Mouse (Mus musculus): ENCODE measurements around the gene Pou6f1. TPM values are rescaled to one million over a fixed set of nuclear protein-coding genes. Genes with fewer than 3 reads are reported as not detected.
A peak's percentile ranks its signal among the peaks of the same experiment; 100 is the strongest.
"Not testable (repeated sequence)": the region's sequence is repeated elsewhere in the genome, so short reads cannot be mapped to it uniquely, and the experiment has no call there.

Pou6f1 gene
- total and polyA plus RNA-seq, 2 experiments from 2014 or later, result 24.9 to 84.1 TPM

- 94% methylated on average over 4 of the region's 4 CpGs for WGBS
These were observed 58.4 kb downstream of the Pou6f1 start for GRCm38 (mm10) chr15:100541426-100541825.

GRCm38 (mm10) chr15:100541001-100541400, 58.8 kb downstream of the Pou6f1 start:
- not testable (repeated sequence) for H3K9ac ChIP-seq (replicated peaks; ENCODE audit: low read length); H3K27ac ChIP-seq; H3K9me3 ChIP-seq (ENCODE audit: low read length); H3K4me3 ChIP-seq (ENCODE audit: low read length); H3K27me3 ChIP-seq (ENCODE audit: insufficient read depth, low read length); ATAC-seq; H3K36me3 ChIP-seq (ENCODE audit: insufficient read depth, low read length); DNase-seq (ENCODE audit: low spot score); H3K4me2 ChIP-seq (ENCODE audit: low read depth, low read length); H3K4me1 ChIP-seq (ENCODE audit: insufficient read depth, low read length)
- 80% methylated on average over 1 of the region's 1 CpGs for WGBS

More at GRCm38 (mm10) chr15:100541426-100541825, 58.4 kb downstream of the Pou6f1 start:
- ATAC-seq (no peak), DNase-seq (ENCODE audit: low spot score) (no peak)
- TF ChIP-seq CTCF (IDR thresholded peaks at IDR 0.05; ENCODE audit: low read depth), result no peak
- Histone ChIP-seq H3K36me3 (ENCODE audit: insufficient read depth, low read length) (no peaks in the 10 kb centered on the region), H3K27me3 (ENCODE audit: insufficient read depth, low read length) (no peaks in the 10 kb centered on the region), H3K9ac (replicated peaks; ENCODE audit: low read length) (no peak overlapping the region), H3K9me3 (ENCODE audit: low read length) (no peaks in the 10 kb centered on the region), H3K4me2 (ENCODE audit: low read depth, low read length) (no peak overlapping the region), H3K4me3 (ENCODE audit: low read length) (no peak overlapping the region), H3K27ac (no peak overlapping the region), H3K4me1 (ENCODE audit: insufficient read depth, low read length) (no peaks in the 10 kb centered on the region)

GRCm38 (mm10) chr15:100539411-100539810, 60.4 kb downstream of the Pou6f1 start:
- Histone ChIP-seq H3K9ac (replicated peaks; ENCODE audit: low read length) (no peak overlapping the region), H3K27ac (no peak overlapping the region), H3K4me2 (ENCODE audit: low read depth, low read length) (no peak overlapping the region), H3K27me3 (ENCODE audit: insufficient read depth, low read length) (no peaks in the 10 kb centered on the region), H3K9me3 (ENCODE audit: low read length) (no peaks in the 10 kb centered on the region), H3K36me3 (ENCODE audit: insufficient read depth, low read length) (peaks cover 8% of the 10 kb centered on the region; the same call in 1 of the 2 replicates), H3K4me1 (ENCODE audit: insufficient read depth, low read length) (no peaks in the 10 kb centered on the region), H3K4me3 (ENCODE audit: low read length) (no peak overlapping the region)
- no peak for TF ChIP-seq CTCF (IDR thresholded peaks at IDR 0.05; ENCODE audit: low read depth)
- 93% methylated on average over 9 of the region's 9 CpGs for WGBS
- no peak for ATAC-seq
- DNase-seq (ENCODE audit: low spot score), result no peak

- TF ChIP-seq CTCF (IDR thresholded peaks at IDR 0.05; ENCODE audit: low read depth), result peak; percentile 54
- WGBS, result 86% methylated on average over 6 of the region's 6 CpGs
- Histone ChIP-seq H3K9me3 (ENCODE audit: low read length) (no peaks in the 10 kb centered on the region), H3K4me1 (ENCODE audit: insufficient read depth, low read length) (no peaks in the 10 kb centered on the region), H3K27ac (no peak overlapping the region), H3K4me2 (ENCODE audit: low read depth, low read length) (no peak overlapping the region), H3K9ac (replicated peaks; ENCODE audit: low read length) (no peak overlapping the region), H3K36me3 (ENCODE audit: insufficient read depth, low read length) (peaks cover 8% of the 10 kb centered on the region; the same call in 1 of the 2 replicates), H3K27me3 (ENCODE audit: insufficient read depth, low read length) (no peaks in the 10 kb centered on the region), H3K4me3 (ENCODE audit: low read length) (no peak overlapping the region)
- DNase-seq (ENCODE audit: low spot score) (peak; percentile 68), ATAC-seq (no peak)
These were observed 61.9 kb downstream of the Pou6f1 start for GRCm38 (mm10) chr15:100537913-100538312.

GRCm38 (mm10) chr15:100527900-100528299, 71.9 kb downstream of the Pou6f1 start:
- H3K9me3 ChIP-seq (ENCODE audit: low read length), result no peaks in the 10 kb centered on the region
- no peak overlapping the region for H3K4me2 ChIP-seq (ENCODE audit: low read depth, low read length)
- no peaks in the 10 kb centered on the region for H3K36me3 ChIP-seq (ENCODE audit: insufficient read depth, low read length)
- no peak overlapping the region for H3K9ac ChIP-seq (replicated peaks; ENCODE audit: low read length)
- WGBS, result 80% methylated on average over 5 of the region's 5 CpGs
- no peak for TF ChIP-seq CTCF (IDR thresholded peaks at IDR 0.05; ENCODE audit: low read depth)
- no peaks in the 10 kb centered on the region for H3K4me1 ChIP-seq (ENCODE audit: insufficient read depth, low read length)
- no peak for DNase-seq (ENCODE audit: low spot score)
- no peak overlapping the region for H3K4me3 ChIP-seq (ENCODE audit: low read length)
- no peak for ATAC-seq
- no peak overlapping the region for H3K27ac ChIP-seq
- no peaks in the 10 kb centered on the region for H3K27me3 ChIP-seq (ENCODE audit: insufficient read depth, low read length)

GRCm38 (mm10) chr15:100525405-100525804, 74.4 kb downstream of the Pou6f1 start:
- no peaks in the 10 kb centered on the region for H3K27me3 ChIP-seq (ENCODE audit: insufficient read depth, low read length)
- H3K9me3 ChIP-seq (ENCODE audit: low read length), result no peaks in the 10 kb centered on the region
- no peak overlapping the region for H3K27ac ChIP-seq
- no peak overlapping the region for H3K9ac ChIP-seq (replicated peaks; ENCODE audit: low read length)
- no peak overlapping the region for H3K4me3 ChIP-seq (ENCODE audit: low read length)
- H3K36me3 ChIP-seq (ENCODE audit: insufficient read depth, low read length), result peaks cover 8% of the 10 kb centered on the region; the same call in 1 of the 2 replicates
- TF ChIP-seq CTCF (IDR thresholded peaks at IDR 0.05; ENCODE audit: low read depth), result no peak
- H3K4me1 ChIP-seq (ENCODE audit: insufficient read depth, low read length), result no peaks in the 10 kb centered on the region
- WGBS, result 98% methylated on average over 14 of the region's 14 CpGs
- ATAC-seq (no peak), DNase-seq (ENCODE audit: low spot score) (no peak)
- H3K4me2 ChIP-seq (ENCODE audit: low read depth, low read length), result no peak overlapping the region

Small RNA genes within 50 kb of the gene (microRNA-seq; reads per million reads assigned to microRNA genes)
- gene Mir6961, result 0 reads per million in 2 experiments

Other genes with a start within 250 kb of the Pou6f1 start
- 0.31 and 1.3 TPM in 2 replicates for gene Methig1, start 246.8 kb downstream of the Pou6f1 start, total RNA-seq (2014; rRNA removed)
- gene Methig1, start 246.8 kb downstream of the Pou6f1 start, polyA plus RNA-seq (2015; fragmentation: Nextera tagmentation; extraction: Ambion mirVana), result not detected in 2 replicates
- not detected in 2 replicates for gene Mettl7a2, start 246.8 kb downstream of the Pou6f1 start, total RNA-seq (2014; rRNA removed)
- gene Mettl7a2, start 246.8 kb downstream of the Pou6f1 start, polyA plus RNA-seq (2015; fragmentation: Nextera tagmentation; extraction: Ambion mirVana), result not detected in 2 replicates
- not detected in 2 replicates for gene Higd1c, start 235.4 kb downstream of the Pou6f1 start, total RNA-seq (2014; rRNA removed)
- not detected in 2 replicates for gene Higd1c, start 235.4 kb downstream of the Pou6f1 start, polyA plus RNA-seq (2015; fragmentation: Nextera tagmentation; extraction: Ambion mirVana)
- gene Gm5475, start 177.8 kb downstream of the Pou6f1 start, total RNA-seq (2014; rRNA removed), result not detected in 2 replicates
- gene Gm5475, start 177.8 kb downstream of the Pou6f1 start, polyA plus RNA-seq (2015; fragmentation: Nextera tagmentation; extraction: Ambion mirVana), result 0.10 and 0.19 TPM in 2 replicates
- 25.1 and 40.1 TPM in 2 replicates for gene Slc11a2, start 174.9 kb downstream of the Pou6f1 start, total RNA-seq (2014; rRNA removed)
- 14.5 and 18.5 TPM in 2 replicates for gene Slc11a2, start 174.9 kb downstream of the Pou6f1 start, polyA plus RNA-seq (2015; fragmentation: Nextera tagmentation; extraction: Ambion mirVana)
- gene Letmd1, start 131.0 kb downstream of the Pou6f1 start, total RNA-seq (2014; rRNA removed), result 79.5 and 88.6 TPM in 2 replicates
- gene Letmd1, start 131.0 kb downstream of the Pou6f1 start, polyA plus RNA-seq (2015; fragmentation: Nextera tagmentation; extraction: Ambion mirVana), result 44.7 and 45.6 TPM in 2 replicates
- gene Csrnp2, start 104.5 kb downstream of the Pou6f1 start, total RNA-seq (2014; rRNA removed), result 50.2 and 53.9 TPM in 2 replicates
- 27.3 and 29.9 TPM in 2 replicates for gene Csrnp2, start 104.5 kb downstream of the Pou6f1 start, polyA plus RNA-seq (2015; fragmentation: Nextera tagmentation; extraction: Ambion mirVana)
- gene Tfcp2, start 48.0 kb downstream of the Pou6f1 start, total RNA-seq (2014; rRNA removed), result 27.1 and 45.7 TPM in 2 replicates
- 34.9 and 35.6 TPM in 2 replicates for gene Tfcp2, start 48.0 kb downstream of the Pou6f1 start, polyA plus RNA-seq (2015; fragmentation: Nextera tagmentation; extraction: Ambion mirVana)
- 108 and 141 TPM in 2 replicates for gene Dazap2, start 15.4 kb upstream of the Pou6f1 start, total RNA-seq (2014; rRNA removed)
- 156 and 164 TPM in 2 replicates for gene Dazap2, start 15.4 kb upstream of the Pou6f1 start, polyA plus RNA-seq (2015; fragmentation: Nextera tagmentation; extraction: Ambion mirVana)
- gene Smagp, start 37.0 kb upstream of the Pou6f1 start, total RNA-seq (2014; rRNA removed), result 2.7 and 5.8 TPM in 2 replicates
- gene Smagp, start 37.0 kb upstream of the Pou6f1 start, polyA plus RNA-seq (2015; fragmentation: Nextera tagmentation; extraction: Ambion mirVana), result 3.3 and 4.3 TPM in 2 replicates
- gene Bin2, start 69.6 kb upstream of the Pou6f1 start, total RNA-seq (2014; rRNA removed), result 0.61 and 0.63 TPM in 2 replicates
- gene Bin2, start 69.6 kb upstream of the Pou6f1 start, polyA plus RNA-seq (2015; fragmentation: Nextera tagmentation; extraction: Ambion mirVana), result 1.1 and 1.4 TPM in 2 replicates
- 1.8 and 4.7 TPM in 2 replicates for gene Cela1, start 87.9 kb upstream of the Pou6f1 start, total RNA-seq (2014; rRNA removed)
- gene Cela1, start 87.9 kb upstream of the Pou6f1 start, polyA plus RNA-seq (2015; fragmentation: Nextera tagmentation; extraction: Ambion mirVana), result 2.4 and 3.1 TPM in 2 replicates
- gene Galnt6, start 129.4 kb upstream of the Pou6f1 start, total RNA-seq (2014; rRNA removed), result 0.25 and 0.37 TPM in 2 replicates
- 0.34 TPM in 2 replicates for gene Galnt6, start 129.4 kb upstream of the Pou6f1 start, polyA plus RNA-seq (2015; fragmentation: Nextera tagmentation; extraction: Ambion mirVana)
- 25.4 and 33.9 TPM in 2 replicates for gene Slc4a8, start 161.8 kb upstream of the Pou6f1 start, total RNA-seq (2014; rRNA removed)
- 29.8 and 30.7 TPM in 2 replicates for gene Slc4a8, start 161.8 kb upstream of the Pou6f1 start, polyA plus RNA-seq (2015; fragmentation: Nextera tagmentation; extraction: Ambion mirVana)

Data from hindbrain, postnatal 0 days (tissue).